Comparison of ENCODE assay signal across 8 mouse cellular contexts in the genomic region with DNA sequence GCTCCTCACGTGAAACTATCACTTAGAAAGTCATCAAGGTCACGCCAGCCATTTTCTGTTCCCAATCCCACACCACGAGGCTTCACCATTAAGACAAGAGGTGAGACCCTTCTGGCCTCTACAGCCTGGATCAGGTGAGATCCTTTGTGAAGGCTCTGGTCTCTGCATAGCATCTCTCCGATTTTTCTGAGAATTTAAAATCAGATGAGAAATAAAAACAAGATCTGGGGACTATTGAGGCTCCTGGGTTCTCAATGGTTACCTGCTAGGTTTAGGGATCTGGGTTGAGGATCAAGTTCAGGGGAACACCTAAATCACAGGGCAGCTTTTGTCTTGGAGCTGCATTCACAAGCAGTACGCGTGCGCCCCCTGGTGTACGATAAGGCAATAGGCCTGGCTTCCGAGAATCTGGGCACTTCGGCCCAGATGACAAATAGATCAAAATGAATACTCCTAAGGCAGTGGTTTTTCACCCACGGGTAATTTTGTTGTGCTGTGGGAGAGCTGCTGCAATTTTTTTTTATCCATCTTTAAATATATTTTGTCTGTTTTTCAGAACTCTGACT. TPM values are rescaled to one million over a fixed set of nuclear protein-coding genes. Genes with fewer than 3 reads are reported as not detected.
DNase-seq lines count a peak whose midpoint lies in the region; ATAC-seq and TF ChIP-seq lines count a peak whose summit lies in the region.

No protein-coding gene starts in this region.

- no peak for ATAC-seq in liver, embryonic 12.5 days
- ATAC-seq in kidney, embryonic 15.5 days (replicated peaks; ENCODE audit: low FRiP score), result no peak

- no peak overlapping the region for H3K27ac ChIP-seq in liver, embryonic 12.5 days
- no peak overlapping the region for H3K27ac ChIP-seq in bone marrow, adult 2 months (ENCODE audit: control insufficient read depth, insufficient read depth, low read depth, low read length, poor library complexity)
- no peak overlapping the region for H3K27ac ChIP-seq in embryonic fibroblast, embryonic 13.5 days (ENCODE audit: insufficient read depth, low read length)
- peak overlapping the region; percentile 18; the same call in 1 of the 2 replicates for H3K27ac ChIP-seq in kidney, embryonic 15.5 days
- H3K27ac ChIP-seq in liver, adult 2 months (replicated peaks; ENCODE audit: insufficient read depth, low read depth, low read length), result no peak overlapping the region

- TF ChIP-seq POLR2A in bone marrow, adult 2 months (IDR thresholded peaks at IDR 0.05; ENCODE audit: borderline replicate concordance, control insufficient read depth, low read depth, low read length), result no peak
- TF ChIP-seq POLR2A in embryonic fibroblast, embryonic 13.5 days (IDR thresholded peaks at IDR 0.05; ENCODE audit: low read depth, low read length), result no peak
- no peak for TF ChIP-seq POLR2A in liver, adult 2 months (IDR thresholded peaks at IDR 0.05; ENCODE audit: extremely low read depth, insufficient read depth, low read length)

- H3K9ac ChIP-seq in liver, embryonic 12.5 days, result no peak overlapping the region
- no peak overlapping the region for H3K9ac ChIP-seq in kidney, embryonic 15.5 days
- H3K9ac ChIP-seq in liver, adult 2 months (ENCODE audit: low read depth, low read length), result no peak overlapping the region

- H3K4me2 ChIP-seq in liver, embryonic 12.5 days, result no peak overlapping the region
- no peak overlapping the region for H3K4me2 ChIP-seq in kidney, embryonic 15.5 days

- H3K4me3 ChIP-seq in liver, embryonic 12.5 days, result no peak overlapping the region
- H3K4me3 ChIP-seq in bone marrow, adult 2 months (replicated peaks; ENCODE audit: control insufficient read depth, low read depth, low read length), result no peak overlapping the region
- no peak overlapping the region for H3K4me3 ChIP-seq in embryonic fibroblast, embryonic 13.5 days (ENCODE audit: insufficient read depth, low read length)
- no peak overlapping the region for H3K4me3 ChIP-seq in kidney, embryonic 15.5 days (replicated peaks)
- no peak overlapping the region for H3K4me3 ChIP-seq in liver, adult 2 months (ENCODE audit: insufficient read depth, low read depth, low read length)

- 10% methylated on average over 11 of the region's 11 CpGs for WGBS in liver, embryonic 12.5 days (ENCODE audit: insufficient replicate concordance)
- 10% methylated on average over 11 of the region's 11 CpGs for WGBS in bone marrow, adult 2 months
- 8% methylated on average over 11 of the region's 11 CpGs for WGBS in kidney, embryonic 15.5 days
- 6% methylated on average over 11 of the region's 11 CpGs for WGBS in liver, adult 2 months

- H3K79me2 ChIP-seq in liver, adult 2 months (ENCODE audit: control insufficient read depth, insufficient read depth, low read length), result peaks cover 14% of the 10 kb centered on the region; the same call in 1 of the 2 replicates

- peaks cover 97% of the 10 kb centered on the region for H3K27me3 ChIP-seq in liver, embryonic 12.5 days (replicated peaks)
- peaks cover 6% of the 10 kb centered on the region; the same call in 1 of the 2 replicates for H3K27me3 ChIP-seq in kidney, embryonic 15.5 days
- H3K27me3 ChIP-seq in liver, adult 2 months (ENCODE audit: control insufficient read depth, insufficient read depth, low read length), result no peaks in the 10 kb centered on the region

- H3K4me1 ChIP-seq in liver, embryonic 12.5 days, result peaks cover 21% of the 10 kb centered on the region
- H3K4me1 ChIP-seq in bone marrow, adult 2 months (ENCODE audit: control insufficient read depth, insufficient read depth, low read length), result no peaks in the 10 kb centered on the region; the same call in 1 of the 2 replicates
- peaks cover 6% of the 10 kb centered on the region for H3K4me1 ChIP-seq in embryonic fibroblast, embryonic 13.5 days (ENCODE audit: control insufficient read depth, insufficient read depth, low read length)
- peaks cover 39% of the 10 kb centered on the region for H3K4me1 ChIP-seq in kidney, embryonic 15.5 days
- H3K4me1 ChIP-seq in liver, adult 2 months (ENCODE audit: control insufficient read depth, insufficient read depth, low read length), result peaks cover 15% of the 10 kb centered on the region

- no peaks in the 10 kb centered on the region for H3K36me3 ChIP-seq in liver, embryonic 12.5 days
- no peaks in the 10 kb centered on the region for H3K36me3 ChIP-seq in kidney, embryonic 15.5 days
- no peaks in the 10 kb centered on the region for H3K36me3 ChIP-seq in liver, adult 2 months (ENCODE audit: control insufficient read depth, insufficient read depth, low read length)

- DNase-seq in liver, result peak; percentile 80
- peak; percentile 70 for DNase-seq in liver, adult 2 months (ENCODE audit: extremely low read depth, low read depth, low spot score)
- peak; percentile 87 for DNase-seq in retina, postnatal 1 day
- peak; percentile 78 to 83 for DNase-seq in thymus, postnatal 36 days

- H3K9me3 ChIP-seq in liver, embryonic 12.5 days (replicated peaks), result no peaks in the 10 kb centered on the region
- no peaks in the 10 kb centered on the region for H3K9me3 ChIP-seq in kidney, embryonic 15.5 days (replicated peaks)

- TF ChIP-seq CTCF in bone marrow, adult 2 months (IDR thresholded peaks at IDR 0.05; ENCODE audit: control insufficient read depth, insufficient read depth, low read length), result peak; percentile 97
- TF ChIP-seq CTCF in embryonic fibroblast, embryonic 13.5 days (IDR thresholded peaks at IDR 0.05; ENCODE audit: borderline replicate concordance, insufficient read depth, low read length), result peak; percentile 98
- peak; percentile 98 for TF ChIP-seq CTCF in liver, adult 2 months (IDR thresholded peaks at IDR 0.05; ENCODE audit: low read depth, low read length)

RNA-seq across cellular contexts. Expression of a gene that starts 1.6 kb away (rescaled TPM):
- 18.1 and 19.3 TPM in 2 replicates for polyA plus RNA-seq in liver, embryonic 12.5 days (2016; fragmentation: Nextera tagmentation; extraction: Ambion mirVana)
- polyA plus RNA-seq in bone marrow, adult 2 months (2011; ENCODE audit: insufficient read depth, insufficient read length, low replicate concordance, missing spikeins), result 1.1 and 7.4 TPM in 2 replicates
- 38.3 and 39.9 TPM in 2 replicates for polyA plus RNA-seq in embryonic fibroblast, embryonic 13.5 days (2011; ENCODE audit: insufficient read length, low read depth, missing spikeins)
- polyA plus RNA-seq in kidney, embryonic 15.5 days (2015; fragmentation: Nextera tagmentation; extraction: Ambion mirVana), result 64.2 and 64.4 TPM in 2 replicates
- total RNA-seq in liver, adult 2 months (2014; rRNA removed), result 40.1 and 67.4 TPM in 2 replicates
- 89.8 and 101 TPM in 2 replicates for polyA plus RNA-seq in liver, adult 2 months (2012; rRNA removed)
